Mouse (Mus musculus): ENCODE measurements around the gene Npnt.

The Npnt gene

GRCm38 (mm10) chr3:132892481-132892880 lies 57.6 kb downstream of the Npnt start:
- DNase-seq (ENCODE audit: low spot score in 2 of 2): no peak

- DNase-seq (ENCODE audit: low spot score in 2 of 2): no peak
These were observed 62.8 kb downstream of the Npnt start for GRCm38 (mm10) chr3:132887074-132887848.

- DNase-seq (ENCODE audit: low spot score in 2 of 2): no peak
These were observed 63.6 kb downstream of the Npnt start for GRCm38 (mm10) chr3:132886419-132887050.

- DNase-seq (ENCODE audit: low spot score in 2 of 2): no peak
These were observed 65.6 kb downstream of the Npnt start for GRCm38 (mm10) chr3:132884459-132884858.

- DNase-seq (ENCODE audit: low spot score in 2 of 2): no peak
These were observed 66.8 kb downstream of the Npnt start for GRCm38 (mm10) chr3:132883256-132883655.

- no peak for DNase-seq (ENCODE audit: low spot score in 2 of 2)
These were observed 69.3 kb downstream of the Npnt start for GRCm38 (mm10) chr3:132880826-132881225.

GRCm38 (mm10) chr3:132880361-132880760 lies 69.7 kb downstream of the Npnt start:
- no peak for DNase-seq (ENCODE audit: low spot score in 2 of 2)

- no peak for DNase-seq (ENCODE audit: low spot score in 2 of 2)
These were observed 73.0 kb downstream of the Npnt start for GRCm38 (mm10) chr3:132876933-132877676.

- no peak for DNase-seq (ENCODE audit: low spot score in 2 of 2)
These were observed 73.9 kb downstream of the Npnt start for GRCm38 (mm10) chr3:132876011-132876708.

GRCm38 (mm10) chr3:132873251-132873650 lies 76.8 kb downstream of the Npnt start:
- DNase-seq (ENCODE audit: low spot score in 2 of 2): no peak

- DNase-seq (ENCODE audit: low spot score in 2 of 2): peak; percentile 34 to 52
These were observed 78.7 kb downstream of the Npnt start for GRCm38 (mm10) chr3:132871318-132871904.

- DNase-seq (ENCODE audit: low spot score in 2 of 2): no peak
These were observed 80.0 kb downstream of the Npnt start for GRCm38 (mm10) chr3:132870079-132870478.

- peak in 1 of 2 experiments; percentile 4 for DNase-seq (ENCODE audit: low spot score in 2 of 2)
These were observed 81.3 kb downstream of the Npnt start for GRCm38 (mm10) chr3:132868838-132869237.

- DNase-seq (ENCODE audit: low spot score in 2 of 2): no peak
These were observed 83.1 kb downstream of the Npnt start for GRCm38 (mm10) chr3:132866984-132867383.

GRCm38 (mm10) chr3:132865596-132865995 lies 84.5 kb downstream of the Npnt start:
- DNase-seq (ENCODE audit: low spot score in 2 of 2): no peak

- no peak for DNase-seq (ENCODE audit: low spot score in 2 of 2)
These were observed 85.1 kb downstream of the Npnt start for GRCm38 (mm10) chr3:132864986-132865385.

GRCm38 (mm10) chr3:132864329-132864919 lies 85.7 kb downstream of the Npnt start:
- no peak for DNase-seq (ENCODE audit: low spot score in 2 of 2)

GRCm38 (mm10) chr3:132863843-132864242 lies 86.2 kb downstream of the Npnt start:
- DNase-seq (ENCODE audit: low spot score in 2 of 2): no peak

GRCm38 (mm10) chr3:132860796-132861195 lies 89.3 kb downstream of the Npnt start:
- DNase-seq (ENCODE audit: low spot score in 2 of 2): no peak

- no peak for DNase-seq (ENCODE audit: low spot score in 2 of 2)
These were observed 90.5 kb downstream of the Npnt start for GRCm38 (mm10) chr3:132859573-132859972.

- no peak for DNase-seq (ENCODE audit: low spot score in 2 of 2)
These were observed 91.2 kb downstream of the Npnt start for GRCm38 (mm10) chr3:132858849-132859248.
